Mouse (Mus musculus) hindbrain, embryonic 10.5 days (tissue): Measurements from ENCODE around the gene Hoxc5. TPM values are rescaled to one million over a fixed set of nuclear protein-coding genes. Genes with fewer than 3 reads are reported as not detected.
A peak's percentile ranks its signal among the peaks of the same experiment; 100 is the strongest.

Experiments used
- DNase-seq: peaks from one replicate; pipeline ENCODE4 v3.0.0-alpha.2; 2017; ENCODE audit warnings: low spot score
- H3K27ac ChIP-seq: fragments of 300-500 bp; sonication (generic); 2 replicates; pipeline ENCODE4 v1.5.1; 2016; ENCODE audit warnings: mild to moderate bottlenecking, moderate library complexity
- H3K27me3 ChIP-seq: fragments of 300-500 bp; sonication (generic); 2 replicates; pipeline ENCODE4 v1.6.1; 2016; ENCODE audit warnings: mild to moderate bottlenecking; ENCODE audit not compliant: poor library complexity, insufficient read depth, severe bottlenecking
- H3K36me3 ChIP-seq: fragments of 300-500 bp; sonication (generic); 2 replicates; pipeline ENCODE4 v1.6.1; 2016; ENCODE audit warnings: mild to moderate bottlenecking, moderate library complexity
- H3K4me1 ChIP-seq: fragments of 300-500 bp; sonication (generic); replicated peaks from 2 replicates; pipeline ENCODE4 v1.6.1; 2016; ENCODE audit warnings: mild to moderate bottlenecking
- H3K4me3 ChIP-seq: fragments of 300-500 bp; sonication (generic); 2 replicates; pipeline ENCODE4 v1.5.1; 2016; ENCODE audit warnings: mild to moderate bottlenecking, moderate library complexity
- H3K9me3 ChIP-seq: fragments of 300-500 bp; sonication (generic); 2 replicates; pipeline ENCODE4 v1.6.1; 2016; ENCODE audit warnings: mild to moderate bottlenecking, moderate library complexity
- WGBS: fragments of 180-500 bp; shearing (Covaris S2); methylation state at CpG from one replicate; pipeline ENCODE4 v1.1.7; 2016; 5-methylcytosine and 5-hydroxymethylcytosine counted together
- microRNA counts: library from miRNA; unstranded; fragments of <30 nt; microRNA quantifications from one replicate; lab custom pipeline; 2017
- polyA plus RNA-seq: library from polyadenylated mRNA; unstranded; fragments of >200 nt; fragmentation: Nextera tagmentation; extraction: Ambion mirVana; gene quantifications from 2 replicates; pipeline ENCODE4 v1.2.1, GENCODE M21; 2016

Gene Hoxc5
- polyA plus RNA-seq, 1 experiment from 2014 or later: 10.8 TPM

- peaks cover 100% of the 10 kb centered on the region for H3K27me3 ChIP-seq
- no peaks in the 10 kb centered on the region for H3K9me3 ChIP-seq
- peak overlapping the region; percentile 19; the same call in 1 of the 2 replicates for H3K4me3 ChIP-seq
- no peaks in the 10 kb centered on the region for H3K36me3 ChIP-seq
- no peak overlapping the region; the same call in 1 of the 2 replicates for H3K27ac ChIP-seq
- DNase-seq: peak; percentile 44
- WGBS: under 1% methylated on average over 21 of the region's 21 CpGs
- H3K4me1 ChIP-seq: 0 out of 2 replicates have a peak, but pooled peaks cover 8% of the 10 kb centered on the region
Observed at GRCm38 (mm10) chr15:103059393-103059992, 92.2 kb downstream of the Hoxc5 start.

- Histone ChIP-seq H3K4me1 (0 out of 2 replicates have a peak, but pooled peaks cover 8% of the 10 kb centered on the region), H3K36me3 (no peaks in the 10 kb centered on the region), H3K4me3 (no peak overlapping the region; the same call in 1 of the 2 replicates), H3K27me3 (peaks cover 100% of the 10 kb centered on the region), H3K27ac (no peak overlapping the region; the same call in 1 of the 2 replicates), H3K9me3 (no peaks in the 10 kb centered on the region)
- 2% methylated on average over 11 of the region's 11 CpGs for WGBS
- DNase-seq: no peak
Observed at GRCm38 (mm10) chr15:103060021-103060340, 92.7 kb downstream of the Hoxc5 start.

- peak overlapping the region; percentile 12; the same call in 1 of the 2 replicates for H3K4me3 ChIP-seq
Observed at GRCm38 (mm10) chr15:103060341-103061130, 93.3 kb downstream of the Hoxc5 start.

DNA sequence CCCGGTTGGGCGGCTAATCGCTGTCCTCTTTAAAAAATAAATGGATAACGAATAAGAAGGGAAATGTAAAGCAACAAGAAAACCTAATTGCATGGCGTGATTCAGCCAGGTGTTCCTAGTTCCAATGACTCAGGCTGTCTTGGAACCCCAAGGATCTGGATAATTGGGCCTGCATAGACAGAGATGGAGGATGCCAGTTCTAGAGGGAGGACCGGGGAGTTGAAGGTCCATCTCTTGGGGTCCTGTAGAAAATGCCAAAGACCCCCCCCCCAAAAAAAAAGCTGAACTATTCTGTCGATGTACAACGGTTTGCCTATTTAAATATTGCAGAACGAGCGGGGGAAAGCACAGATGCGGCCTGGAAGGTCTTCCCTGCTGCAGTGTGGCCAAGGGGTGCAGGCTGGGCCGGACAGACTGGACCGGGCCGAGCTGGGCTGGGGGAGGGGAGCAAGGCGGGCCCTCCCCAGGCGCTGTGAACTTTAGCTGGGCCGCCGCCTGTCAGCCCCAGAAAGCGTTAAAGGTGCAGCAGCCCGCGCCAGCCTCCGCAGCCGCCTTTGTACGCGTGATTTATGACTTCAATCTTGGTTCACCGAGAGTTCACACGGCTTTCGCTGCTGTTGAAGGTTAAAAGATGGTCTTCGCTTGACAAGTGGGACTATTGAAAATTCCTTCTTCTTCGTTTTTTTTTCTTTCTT lies 94.0 kb downstream of the Hoxc5 start:
- 0 out of 2 replicates have a peak, but pooled peaks cover 8% of the 10 kb centered on the region for H3K4me1 ChIP-seq
- H3K36me3 ChIP-seq: no peaks in the 10 kb centered on the region
- H3K4me3 ChIP-seq: peak overlapping the region; percentile 11; the same call in 1 of the 2 replicates
- under 1% methylated on average over 30 of the region's 30 CpGs for WGBS
- no peaks in the 10 kb centered on the region for H3K9me3 ChIP-seq
- no peak overlapping the region for H3K27ac ChIP-seq
- peak; percentile 40 for DNase-seq
- H3K27me3 ChIP-seq: peaks cover 100% of the 10 kb centered on the region

More at GRCm38 (mm10) chr15:103060341-103061130, 93.3 kb downstream of the Hoxc5 start:
- Histone ChIP-seq H3K4me1 (0 out of 2 replicates have a peak, but pooled peaks cover 8% of the 10 kb centered on the region), H3K27me3 (peaks cover 100% of the 10 kb centered on the region), H3K27ac (no peak overlapping the region; the same call in 1 of the 2 replicates), H3K36me3 (no peaks in the 10 kb centered on the region), H3K9me3 (no peaks in the 10 kb centered on the region)
- DNase-seq: peak; percentile 66
- WGBS: under 1% methylated on average over 36 of the region's 36 CpGs

GRCm38 (mm10) chr15:103061988-103062387 lies 94.7 kb downstream of the Hoxc5 start:
- H3K4me1 ChIP-seq: 0 out of 2 replicates have a peak, but pooled peaks cover 8% of the 10 kb centered on the region
- 7% methylated on average over 2 of the region's 2 CpGs for WGBS
- H3K4me3 ChIP-seq: no peak overlapping the region
- no peaks in the 10 kb centered on the region for H3K36me3 ChIP-seq
- no peak for DNase-seq
- H3K9me3 ChIP-seq: no peaks in the 10 kb centered on the region
- H3K27me3 ChIP-seq: peaks cover 100% of the 10 kb centered on the region
- H3K27ac ChIP-seq: no peak overlapping the region

GRCm38 (mm10) chr15:103065642-103066041 lies 98.4 kb downstream of the Hoxc5 start:
- H3K27me3 ChIP-seq: peaks cover 100% of the 10 kb centered on the region
- DNase-seq: no peak
- no peaks in the 10 kb centered on the region for H3K36me3 ChIP-seq
- no peaks in the 10 kb centered on the region for H3K9me3 ChIP-seq
- WGBS: 38% methylated on average over 7 of the region's 7 CpGs
- H3K4me1 ChIP-seq: peaks cover 15% of the 10 kb centered on the region; the same call in 1 of the 2 replicates
- no peak overlapping the region for H3K4me3 ChIP-seq
- H3K27ac ChIP-seq: no peak overlapping the region

MicroRNA genes within 50 kb of the gene (microRNA counts, 519-probe panel; counts per million panel counts)
- 1,255 counts per million, percentile 77 among the panel's probes with 10 or more counts for microRNA mmu-miR-615-3p (lab: Ali Mortazavi, UCI)
- 1,255 counts per million, percentile 77 among the panel's probes with 10 or more counts for microRNA mmu-miR-615-5p (lab: Ali Mortazavi, UCI)

Other genes with a start within 250 kb of the Hoxc5 start
- 32.1 and 38.5 TPM in 2 replicates for gene Calcoco1, start 245.3 kb upstream of the Hoxc5 start, polyA plus RNA-seq
- gene Hoxc13, start 46.3 kb upstream of the Hoxc5 start, polyA plus RNA-seq: 0.09 and 0.16 TPM in 2 replicates
- not detected in 2 replicates for gene Hoxc12, start 30.7 kb upstream of the Hoxc5 start, polyA plus RNA-seq
- gene Hoxc11, start 13.0 kb upstream of the Hoxc5 start, polyA plus RNA-seq: not detected in 2 replicates
- not detected in 2 replicates for gene Hoxc10, start 647 bp upstream of the Hoxc5 start, polyA plus RNA-seq
- gene Hoxc9, start 9.0 kb downstream of the Hoxc5 start, polyA plus RNA-seq: not detected in 2 replicates
- gene Hoxc8, start 23.2 kb downstream of the Hoxc5 start, polyA plus RNA-seq: not detected in 2 replicates
- gene Hoxc6, start 30.8 kb downstream of the Hoxc5 start, polyA plus RNA-seq: not detected in 2 replicates
- 1.5 and 29.6 TPM in 2 replicates for gene Hoxc4, start 51.5 kb downstream of the Hoxc5 start, polyA plus RNA-seq
- gene Smug1, start 199.6 kb downstream of the Hoxc5 start, polyA plus RNA-seq: 24.3 TPM in 2 replicates